Mouse (Mus musculus) lung, postnatal 10 days (tissue): ENCODE measurements around the gene Ube2dnl2.

Experiments
- DNase-seq: peaks from one replicate; pipeline ENCODE4 v3.0.0; 2021

Gene Ube2dnl2

DNA sequence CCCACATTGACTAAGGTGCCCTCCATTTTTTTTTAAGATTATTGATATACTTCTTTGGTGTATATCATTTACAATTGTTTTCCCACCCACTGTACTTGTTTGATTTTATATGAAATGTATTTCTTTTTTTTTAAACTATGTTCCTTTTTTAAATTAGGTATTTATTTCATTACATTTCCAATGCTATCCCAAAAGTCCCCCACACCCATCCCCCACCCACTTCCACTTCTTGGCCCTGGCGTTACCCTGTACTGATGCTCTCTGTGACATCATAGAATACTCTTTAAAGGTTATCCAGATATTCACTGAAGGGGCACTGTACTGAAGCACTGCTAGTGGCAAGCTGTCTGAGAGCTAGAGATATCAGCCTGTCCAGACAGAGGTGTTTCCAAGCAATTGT is at the start of gene Ube2dnl2:
Ube2dnl2 (plus strand) TSS at position 301 of the 400 bp plus-strand sequence.
- DNase-seq = no peak

GRCm38 (mm10) chrX:114895489-114895888 is 11.9 kb upstream of the Ube2dnl2 start:
- no peak for DNase-seq

DNA sequence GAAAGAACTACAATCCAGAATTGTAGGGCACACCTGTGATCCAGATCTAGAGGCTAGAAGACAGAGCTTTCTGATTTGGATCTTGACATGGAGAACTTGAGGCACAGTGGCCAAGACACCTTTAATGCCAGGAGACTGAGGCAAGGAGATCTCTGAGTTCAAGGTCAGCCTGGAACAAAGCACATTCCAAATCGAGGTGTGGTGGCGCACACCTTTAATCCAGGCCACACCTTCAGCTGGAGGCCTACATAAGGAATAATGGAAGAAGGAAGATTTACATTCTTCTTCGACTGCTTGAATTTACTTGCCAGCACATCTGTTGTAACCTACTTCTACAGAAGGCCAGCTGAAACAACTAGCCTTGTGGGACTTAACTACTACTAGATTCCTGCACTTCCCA is 9.9 kb upstream of the Ube2dnl2 start:
- DNase-seq = no peak

DNA sequence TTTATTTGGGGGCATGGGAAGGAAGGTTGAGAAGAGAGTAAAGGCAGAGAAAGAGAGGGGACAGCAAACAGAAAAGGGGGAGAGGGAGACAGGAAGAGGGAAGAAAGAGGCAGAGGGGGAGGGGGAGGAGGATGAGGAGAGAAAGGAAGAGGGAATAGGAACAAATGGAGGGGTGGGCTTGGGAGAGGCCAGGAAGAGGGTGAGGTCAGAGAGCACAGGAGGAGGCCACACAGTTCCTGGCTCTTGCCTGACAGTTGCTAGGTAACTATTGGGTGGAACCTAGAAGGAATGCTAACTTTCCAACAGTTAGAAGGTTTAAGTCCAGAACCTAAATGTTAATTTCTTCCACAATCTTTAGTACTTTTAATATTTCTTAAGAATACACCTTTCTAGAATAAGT is 4.0 kb upstream of the Ube2dnl2 start:
- DNase-seq = no peak

GRCm38 (mm10) chrX:114904712-114905111 is 2.7 kb upstream of the Ube2dnl2 start, which contains the start of gene Ube2dnl1:
Ube2dnl1 (plus strand) TSS chrX:114905012.
- no peak for DNase-seq

- DNase-seq = no peak
Measured at GRCm38 (mm10) chrX:114955066-114955465, 47.7 kb downstream of the Ube2dnl2 start.
